Mouse (Mus musculus): ENCODE results near the gene Lig3.

DNA sequence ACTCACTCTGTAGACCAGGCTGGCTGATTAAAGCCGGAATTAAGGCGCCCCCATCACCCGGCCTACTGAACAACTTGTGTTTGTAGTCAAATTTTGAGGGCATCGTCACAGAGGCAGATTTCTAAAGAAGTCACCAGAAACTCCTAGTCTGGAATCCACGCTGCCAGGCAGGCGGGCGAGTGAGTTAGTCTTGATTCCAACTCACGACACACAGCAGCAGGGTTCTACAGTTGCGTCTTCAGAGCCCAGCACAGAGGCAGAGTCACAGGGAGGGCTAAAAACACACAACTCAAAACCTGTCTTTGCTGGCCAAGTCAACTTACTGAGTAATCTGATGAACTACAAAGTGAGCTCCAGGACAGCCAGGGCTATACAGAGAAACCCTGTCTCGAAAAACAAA is 71.6 kb downstream of the Lig3 start:
- TF ChIP-seq POLR2A (IDR thresholded peaks at IDR 0.05; ENCODE audit: low read depth, low read length) = no peak
- TF ChIP-seq CTCF (IDR thresholded peaks at IDR 0.05; ENCODE audit: borderline replicate concordance, insufficient read depth, low read length) = no peak

Measured in embryonic fibroblast, embryonic 13.5 days (primary cell).